Mouse (Mus musculus): ENCODE measurements around the gene Tgm5. TPM values are rescaled to one million over a fixed set of nuclear protein-coding genes. Genes with fewer than 3 reads are reported as not detected.
A peak's percentile ranks its signal among the peaks of the same experiment; 100 is the strongest.
"Not testable (repeated sequence)": the region's sequence is repeated elsewhere in the genome, so short reads cannot be mapped to it uniquely, and the experiment has no call there.

The Tgm5 gene
- total RNA-seq, 2 experiments from 2014 or later, result not detected

GRCm38 (mm10) chr2:121045653-121046052 lies 40.0 kb downstream of the Tgm5 start:
- no peak for DNase-seq
- intact Hi-C loops (cut with DNase I), result no loop called here

GRCm38 (mm10) chr2:121041098-121041497 lies 44.5 kb downstream of the Tgm5 start:
- intact Hi-C loops (cut with DNase I), result loop anchor here (1.0 kb wide), 1 partner anchor 61 kb away; no protein-coding TSS in a partner anchor
- DNase-seq, result peak; percentile 40 to 54

GRCm38 (mm10) chr2:121039382-121039781 lies 46.3 kb downstream of the Tgm5 start:
- intact Hi-C loops (cut with DNase I), result no loop called here
- DNase-seq, result no peak

GRCm38 (mm10) chr2:121038851-121039250 lies 46.8 kb downstream of the Tgm5 start:
- intact Hi-C loops (cut with DNase I); DNase-seq: not testable (repeated sequence)

GRCm38 (mm10) chr2:121036733-121037341 lies 48.8 kb downstream of the Tgm5 start, which contains the start of gene Epb42:
Gene Epb42, minus strand, starts transcription at chr2:121037072.
- intact Hi-C loops (cut with DNase I), result no loop called here
- DNase-seq, result no peak

GRCm38 (mm10) chr2:121022918-121023317 lies 62.7 kb downstream of the Tgm5 start:
- DNase-seq, result no peak

GRCm38 (mm10) chr2:121017151-121017550 lies 68.5 kb downstream of the Tgm5 start:
- peak in 1 of 2 experiments; percentile 28 for DNase-seq
- intact Hi-C loops (cut with DNase I), result no loop called here

More at GRCm38 (mm10) chr2:121022918-121023317, 62.7 kb downstream of the Tgm5 start:
- intact Hi-C loops (cut with DNase I), result no loop called here

- DNase-seq, result no peak
- intact Hi-C loops (cut with DNase I), result no loop called here
Measured at GRCm38 (mm10) chr2:121016226-121016625, 69.4 kb downstream of the Tgm5 start.

GRCm38 (mm10) chr2:121015507-121015906 lies 70.1 kb downstream of the Tgm5 start:
- intact Hi-C loops (cut with DNase I), result no loop called here
- DNase-seq, result no peak

GRCm38 (mm10) chr2:121012676-121013075 lies 73.0 kb downstream of the Tgm5 start:
- DNase-seq, result no peak
- intact Hi-C loops (cut with DNase I), result no loop called here

- no peak for DNase-seq
- intact Hi-C loops (cut with DNase I), result loop anchor here (5.0 kb wide), 1 partner anchor 37 kb away; the partner anchor contains the start of gene Ubr1
Measured at GRCm38 (mm10) chr2:121009071-121009677, 76.5 kb downstream of the Tgm5 start.

GRCm38 (mm10) chr2:121008664-121009007 lies 77.0 kb downstream of the Tgm5 start:
- DNase-seq, result no peak
- intact Hi-C loops (cut with DNase I), result loop anchor here (5.0 kb wide), 1 partner anchor 36 kb away; the partner anchor contains the start of gene Ubr1

GRCm38 (mm10) chr2:121007925-121008663 lies 77.5 kb downstream of the Tgm5 start, which contains the start of gene Ccndbp1:
Gene Ccndbp1, plus strand, starts transcription at chr2:121008403.
- DNase-seq, result peak; percentile 93 to 94
- intact Hi-C loops (cut with DNase I), result loop anchor here (5.0 kb wide), 1 partner anchor 36 kb away; the partner anchor contains the start of gene Ubr1

- intact Hi-C loops (cut with DNase I), result loop anchor here (5.0 kb wide), 1 partner anchor 35 kb away; the partner anchor contains the start of gene Ubr1
- DNase-seq, result no peak
Measured at GRCm38 (mm10) chr2:121006986-121007385, 78.7 kb downstream of the Tgm5 start.

GRCm38 (mm10) chr2:121004018-121004811 lies 81.4 kb downstream of the Tgm5 start:
- no peak for DNase-seq
- intact Hi-C loops (cut with DNase I), result no loop called here

GRCm38 (mm10) chr2:121003586-121003985 lies 82.1 kb downstream of the Tgm5 start:
- DNase-seq, result no peak
- intact Hi-C loops (cut with DNase I), result no loop called here

GRCm38 (mm10) chr2:120998863-120999262 lies 86.8 kb downstream of the Tgm5 start:
- intact Hi-C loops (cut with DNase I), result no loop called here
- DNase-seq, result no peak

GRCm38 (mm10) chr2:120996607-120997006 lies 89.0 kb downstream of the Tgm5 start:
- intact Hi-C loops (cut with DNase I); DNase-seq: not testable (repeated sequence)

Measured in heart, postnatal 10 days (tissue).